Mouse (Mus musculus) cerebellum, adult 2 months (tissue): ENCODE measurements around the gene 4933415A04Rik. TPM values are rescaled to one million over a fixed set of nuclear protein-coding genes. Genes with fewer than 3 reads are reported as not detected.

ENCODE experiments used
- DNase-seq, 2 experiments: peaks; one replicate each; pipeline ENCODE4 v3.0.0; 2021
- H3K27ac ChIP-seq: fragments of 200-500 bp; 2 replicates; pipeline ENCODE4 v1.5.1; 2012; ENCODE audit warnings: low read length, control low read depth, inconsistent platforms; ENCODE audit not compliant: insufficient read depth
- H3K27me3 ChIP-seq: fragments of 200-500 bp; 2 replicates; pipeline ENCODE4 v1.6.1; 2012; ENCODE audit warnings: inconsistent platforms, mild to moderate bottlenecking, low read length, moderate library complexity; ENCODE audit not compliant: control insufficient read depth, insufficient read depth
- H3K4me1 ChIP-seq: fragments of 200-500 bp; 2 replicates; pipeline ENCODE4 v1.6.1; 2011; ENCODE audit warnings: low read length; ENCODE audit not compliant: control insufficient read depth, insufficient read depth
- H3K4me3 ChIP-seq: fragments of 200-500 bp; replicated peaks from 2 replicates; pipeline ENCODE3; 2011; ENCODE audit warnings: mild to moderate bottlenecking, low read depth, low read length, control low read depth; ENCODE audit not compliant: insufficient read depth
- CTCF ChIP-seq: fragments of 200-500 bp; IDR thresholded peaks from 2 replicates; pipeline ENCODE4 v1.5.1; 2011; ENCODE audit warnings: low read depth, mild to moderate bottlenecking, control low read depth, low read length, moderate library complexity, borderline replicate concordance; ENCODE audit not compliant: insufficient read depth
- POLR2A ChIP-seq: fragments of 200-500 bp; IDR thresholded peaks from 2 replicates; pipeline ENCODE4 v1.6.1; 2011; ENCODE audit warnings: low read length, control low read depth, borderline replicate concordance; ENCODE audit not compliant: insufficient read depth
- WGBS: fragments of 180-500 bp; shearing (Covaris S2); methylation state at CpG from one replicate; pipeline ENCODE4 v1.1.7; 2018; 5-methylcytosine and 5-hydroxymethylcytosine counted together
- polyA plus RNA-seq: library from polyadenylated mRNA; depleted of rRNA; stranded (reverse); fragments of >200 nt; gene quantifications from 2 replicates; pipeline ENCODE4 v1.2.3, GENCODE M21; 2012

4933415A04Rik gene
- polyA plus RNA-seq, 1 experiment = 1.5 TPM

- 7% methylated on average over 12 of the region's 12 CpGs for WGBS
- peak overlapping the region; percentile 51 for H3K4me3 ChIP-seq
- no peaks in the 10 kb centered on the region for H3K27me3 ChIP-seq
- peak; percentile 57 to 66 for DNase-seq
- no peak for TF ChIP-seq CTCF
- TF ChIP-seq POLR2A = no peak
- no peaks in the 10 kb centered on the region; the same call in 1 of the 2 replicates for H3K4me1 ChIP-seq
- peak overlapping the region; percentile 41 for H3K27ac ChIP-seq
These were observed 39.6 kb downstream of the 4933415A04Rik start for GRCm38 (mm10) chr11:43626300-43626926.

- 25% methylated on average over 18 of the region's 18 CpGs for WGBS
- no peaks in the 10 kb centered on the region; the same call in 1 of the 2 replicates for H3K4me1 ChIP-seq
- TF ChIP-seq CTCF = no peak
- peak; percentile 26; the same call in 1 of the 2 replicates for TF ChIP-seq POLR2A
- peak in 1 of 2 experiments; percentile 45 for DNase-seq
- H3K4me3 ChIP-seq = peak overlapping the region; percentile 51
- H3K27ac ChIP-seq = peak overlapping the region; percentile 41; the same call in 1 of the 2 replicates
- H3K27me3 ChIP-seq = no peaks in the 10 kb centered on the region
These were observed 40.2 kb downstream of the 4933415A04Rik start for GRCm38 (mm10) chr11:43626927-43627645.

GRCm38 (mm10) chr11:43631645-43632044, 44.8 kb downstream of the 4933415A04Rik start:
- H3K27ac ChIP-seq = no peak overlapping the region
- DNase-seq = no peak
- no peak for TF ChIP-seq CTCF
- no peak for TF ChIP-seq POLR2A
- H3K4me1 ChIP-seq = no peaks in the 10 kb centered on the region; the same call in 1 of the 2 replicates
- no peaks in the 10 kb centered on the region for H3K27me3 ChIP-seq
- 93% methylated on average over 9 of the region's 9 CpGs for WGBS
- H3K4me3 ChIP-seq = no peak overlapping the region

- H3K4me3 ChIP-seq = no peak overlapping the region
- DNase-seq = no peak
- H3K27ac ChIP-seq = no peak overlapping the region
- TF ChIP-seq CTCF (no peak), POLR2A (no peak)
- WGBS = 80% methylated on average over 4 of the region's 4 CpGs
- H3K27me3 ChIP-seq = no peaks in the 10 kb centered on the region
- no peaks in the 10 kb centered on the region for H3K4me1 ChIP-seq
These were observed 45.7 kb downstream of the 4933415A04Rik start for GRCm38 (mm10) chr11:43632566-43632965.

- Histone ChIP-seq H3K4me1 (no peaks in the 10 kb centered on the region), H3K27ac (no peak overlapping the region), H3K27me3 (no peaks in the 10 kb centered on the region), H3K4me3 (no peak overlapping the region)
- no peak for DNase-seq
- WGBS = 86% methylated on average over 6 of the region's 6 CpGs
- TF ChIP-seq POLR2A = no peak
- no peak for TF ChIP-seq CTCF
These were observed 46.3 kb downstream of the 4933415A04Rik start for GRCm38 (mm10) chr11:43633165-43633564.

- WGBS = 27% methylated on average over 19 of the region's 19 CpGs
- TF ChIP-seq POLR2A (no peak), CTCF (no peak)
- H3K4me3 ChIP-seq = no peak overlapping the region
- no peaks in the 10 kb centered on the region for H3K4me1 ChIP-seq
- H3K27ac ChIP-seq = no peak overlapping the region
- peak in 1 of 2 experiments; percentile 15 for DNase-seq
- H3K27me3 ChIP-seq = no peaks in the 10 kb centered on the region
These were observed 47.0 kb downstream of the 4933415A04Rik start for GRCm38 (mm10) chr11:43633658-43634401.

- no peak for DNase-seq
- TF ChIP-seq POLR2A (no peak), CTCF (no peak)
- Histone ChIP-seq H3K4me1 (no peaks in the 10 kb centered on the region), H3K27me3 (no peaks in the 10 kb centered on the region), H3K4me3 (no peak overlapping the region), H3K27ac (no peak overlapping the region)
- 67% methylated on average over 4 of the region's 4 CpGs for WGBS
These were observed 49.9 kb downstream of the 4933415A04Rik start for GRCm38 (mm10) chr11:43636761-43637160.
